In the genomic region with DNA sequence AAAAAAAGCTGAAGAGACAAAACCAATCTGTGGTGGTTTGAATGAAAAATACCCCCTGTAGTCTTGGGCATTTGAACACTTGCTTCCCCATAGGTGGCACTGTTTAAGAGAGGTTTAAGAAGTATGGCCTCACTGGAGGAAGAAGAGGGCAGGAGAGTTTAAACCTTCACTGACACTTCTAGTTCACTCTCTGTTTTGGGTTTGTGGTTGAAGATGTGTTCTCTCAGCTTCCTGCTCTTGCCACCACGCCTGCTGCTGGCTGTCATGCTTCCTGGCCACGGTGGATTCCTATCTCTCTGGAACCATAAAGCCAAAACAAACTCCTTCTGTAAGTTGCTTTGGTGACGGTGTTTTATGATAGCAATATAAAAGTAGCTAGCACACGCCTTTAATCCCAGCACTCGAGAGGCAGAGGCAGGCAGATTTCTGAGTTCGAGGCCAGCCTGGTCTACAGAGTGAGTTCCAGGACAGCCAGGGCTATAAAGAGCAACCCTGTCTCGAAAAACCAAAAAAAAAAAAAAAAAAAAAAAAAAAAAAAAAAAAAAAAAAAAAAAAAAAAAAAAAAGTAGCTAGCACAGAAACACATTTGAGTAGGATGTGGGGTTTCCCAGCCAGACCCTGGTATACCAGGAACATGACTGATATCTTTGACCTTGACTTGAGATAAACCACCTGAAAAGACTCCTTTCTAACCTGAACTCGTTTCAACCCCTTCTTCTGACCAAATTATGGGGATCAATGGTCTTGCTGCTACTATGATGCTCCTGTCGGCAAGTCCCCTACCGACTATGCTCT, we compare ENCODE assay signal across 21 mouse cellular contexts. TPM values are rescaled to one million over a fixed set of nuclear protein-coding genes. Genes with fewer than 3 reads are reported as not detected.
DNase-seq lines count a peak whose midpoint lies in the region; ATAC-seq and TF ChIP-seq lines count a peak whose summit lies in the region.
"Had no signal": no experiment of that assay in that cellular context is flagged by ENCODE, and none has a peak within 500 bp of the region (broad histone marks: within the 10 kb centered on the region; RNA-seq: fewer than 3 reads in every experiment).

No protein-coding gene starts in this region.

- intact Hi-C loops in gastrocnemius, adult 2 months (cut with DNase I) = no loop called here

- no peak; the same call in 1 of the 2 replicates for TF ChIP-seq RAD21 in MEL (IDR thresholded peaks at IDR 0.05; ENCODE audit: low read depth, low read length)

- no peak for TF ChIP-seq CTCF in gastrocnemius, adult 2 months (IDR thresholded peaks at IDR 0.05)
- peak in 1 of 3 experiments; percentile 17; a peak in 1 of 6 replicates for TF ChIP-seq CTCF in MEL (IDR thresholded peaks at IDR 0.05 in 2 of 3, conservative IDR thresholded peaks at IDR 0.05 in 1 of 3; ENCODE audit: control insufficient read depth in 1 of 3, insufficient read depth in 1 of 3, low read depth in 2 of 3, low read length in 3 of 3, poor library complexity in 1 of 3, severe bottlenecking in 1 of 3)

- H3K4me3 ChIP-seq in gastrocnemius, adult 2 months = no peak overlapping the region
- H3K4me3 ChIP-seq in MEL (ENCODE audit: control insufficient read depth in 1 of 2, insufficient read depth in 1 of 2, low read depth in 2 of 2, low read length in 2 of 2) = no peak overlapping the region
- H3K4me3 ChIP-seq in hindbrain, embryonic 16.5 days (ENCODE audit: low read length) = no peak overlapping the region
- H3K4me3 ChIP-seq: forebrain, embryonic 10.5 days; forebrain, embryonic 13.5 days; hindbrain, embryonic 12.5 days; hindbrain, embryonic 15.5 days; intestine, embryonic 15.5 days had no signal

- H3K36me3 ChIP-seq in MEL (ENCODE audit: control insufficient read depth in 1 of 2, insufficient read depth in 2 of 2, low read length in 2 of 2) = no peaks in the 10 kb centered on the region
- H3K36me3 ChIP-seq in hindbrain, embryonic 16.5 days (ENCODE audit: control insufficient read depth, insufficient read depth, low read length) = no peaks in the 10 kb centered on the region
- H3K36me3 ChIP-seq: forebrain, embryonic 10.5 days; hindbrain, embryonic 12.5 days; hindbrain, embryonic 15.5 days; intestine, embryonic 15.5 days had no signal

- H3K9me3 ChIP-seq in MEL (replicated peaks; ENCODE audit: insufficient read depth, low read length) = no peaks in the 10 kb centered on the region
- no peaks in the 10 kb centered on the region for H3K9me3 ChIP-seq in hindbrain, embryonic 16.5 days (ENCODE audit: control insufficient read depth, low read length)
- H3K9me3 ChIP-seq: forebrain, embryonic 10.5 days; forebrain, embryonic 13.5 days; hindbrain, embryonic 12.5 days; hindbrain, embryonic 15.5 days; intestine, embryonic 15.5 days had no signal

- ATAC-seq in megakaryocyte progenitor cell, adult 5-6 weeks (replicated peaks; ENCODE audit: poor library complexity) = peak; percentile 29; the same call in 1 of the 2 replicates
- ATAC-seq in hindbrain, embryonic 16.5 days = no peak
- ATAC-seq: forebrain, embryonic 13.5 days; forebrain, embryonic 16.5 days; intestine, embryonic 15.5 days had no signal

- no peaks in the 10 kb centered on the region for H3K27me3 ChIP-seq in MEL (ENCODE audit: control insufficient read depth in 1 of 2, insufficient read depth in 2 of 2, low read length in 2 of 2)
- H3K27me3 ChIP-seq in hindbrain, embryonic 16.5 days (replicated peaks; ENCODE audit: control insufficient read depth, insufficient read depth, low read length) = no peaks in the 10 kb centered on the region
- H3K27me3 ChIP-seq: forebrain, embryonic 13.5 days; hindbrain, embryonic 12.5 days; hindbrain, embryonic 15.5 days; intestine, embryonic 15.5 days had no signal

- peak overlapping the region; percentile 35; the same call in 1 of the 2 replicates for H3K27ac ChIP-seq in gastrocnemius, adult 2 months
- no peak overlapping the region for H3K27ac ChIP-seq in MEL (ENCODE audit: control insufficient read depth, low read depth, low read length)
- no peak overlapping the region for H3K27ac ChIP-seq in hindbrain, embryonic 16.5 days (ENCODE audit: low read depth, low read length)
- H3K27ac ChIP-seq: forebrain, embryonic 10.5 days; forebrain, embryonic 13.5 days; hindbrain, embryonic 12.5 days; hindbrain, embryonic 15.5 days; intestine, embryonic 15.5 days had no signal

- H3K79me2 ChIP-seq in MEL (ENCODE audit: control insufficient read depth, insufficient read depth, low read length, poor library complexity) = no peaks in the 10 kb centered on the region

- no peak for DNase-seq in gastrocnemius, adult 2 months
- no peak for DNase-seq in gastrocnemius, adult 18-20 months (ENCODE audit: low spot score)
- DNase-seq in 416B (ENCODE audit: low read depth) = peak; percentile 82
- peak; percentile 62 for DNase-seq in MEL (ENCODE audit: low read depth, low spot score)
- DNase-seq in layer of hippocampus, postnatal 25 days (ENCODE audit: extremely low spot score in 1 of 2, low spot score in 1 of 2) = no peak
- DNase-seq: adrenal gland, adult 8-10 months; adrenal gland, postnatal 25 days; B cell, adult 2 months; cerebellum, adult 11-12 months; cerebellum, adult 8-10 months; cerebellum, postnatal 10 days; cerebellum, postnatal 36 days had no signal

- no peak for TF ChIP-seq POLR2A in MEL (IDR thresholded peaks at IDR 0.05; ENCODE audit: control insufficient read depth in 1 of 2, insufficient read depth in 1 of 2, low read depth in 1 of 2, low read length in 2 of 2, poor library complexity in 1 of 2)

- 92% methylated on average over 10 of the region's 10 CpGs for WGBS in hindbrain, embryonic 16.5 days

- TF ChIP-seq EP300 in MEL (IDR thresholded peaks at IDR 0.05; ENCODE audit: low read depth in 1 of 2, low read length in 2 of 2) = peak; percentile 13 to 30; a peak in 1 of 4 replicates

- H3K4me2 ChIP-seq in hindbrain, embryonic 16.5 days (ENCODE audit: low read length) = no peak overlapping the region
- H3K4me2 ChIP-seq: forebrain, embryonic 13.5 days; heart, embryonic 11.5 days; hindbrain, embryonic 12.5 days; hindbrain, embryonic 15.5 days; intestine, embryonic 15.5 days had no signal

- no peak overlapping the region for H3K9ac ChIP-seq in MEL (ENCODE audit: control insufficient read depth, low read depth, low read length, poor library complexity, severe bottlenecking)
- no peak overlapping the region for H3K9ac ChIP-seq in hindbrain, embryonic 16.5 days (ENCODE audit: low read depth, low read length)
- H3K9ac ChIP-seq: forebrain, embryonic 13.5 days; hindbrain, embryonic 12.5 days; hindbrain, embryonic 15.5 days; intestine, embryonic 15.5 days had no signal

- no peaks in the 10 kb centered on the region for H3K4me1 ChIP-seq in MEL (ENCODE audit: control insufficient read depth in 1 of 2, insufficient read depth in 2 of 2, low read length in 2 of 2)
- no peaks in the 10 kb centered on the region for H3K4me1 ChIP-seq in hindbrain, embryonic 16.5 days (ENCODE audit: control insufficient read depth, insufficient read depth, low read depth, low read length)
- H3K4me1 ChIP-seq: forebrain, embryonic 10.5 days; forebrain, embryonic 13.5 days; hindbrain, embryonic 12.5 days; hindbrain, embryonic 15.5 days; intestine, embryonic 15.5 days had no signal

TF ChIP-seq in MEL, 35 proteins besides CTCF, POLR2A, EP300 and RAD21:
- 0 out of 2 replicates have a peak, but pooled peaks have one; percentile 31 for TF ChIP-seq MAX (IDR thresholded peaks at IDR 0.05; ENCODE audit: low read length)
- TF ChIP-seq ZC3H11A (IDR thresholded peaks at IDR 0.05; ENCODE audit: low read depth, low read length) = no peak
- 0 out of 2 replicates have a peak, but pooled peaks have one; percentile 22 for TF ChIP-seq MXI1 (IDR thresholded peaks at IDR 0.05; ENCODE audit: low read depth, low read length)
- no peak for TF ChIP-seq TBP (IDR thresholded peaks at IDR 0.05; ENCODE audit: low read depth, low read length)
- TF ChIP-seq ZNF384 (IDR thresholded peaks at IDR 0.05; ENCODE audit: low read depth, low read length) = peak; percentile 33
- 0 out of 2 replicates have a peak, but pooled peaks have one; percentile 27 for TF ChIP-seq SIN3A (IDR thresholded peaks at IDR 0.05; ENCODE audit: low read length)

RNA-seq across cellular contexts. Expression of a gene that starts 10.0 kb away (rescaled TPM):
- 10 to 100 TPM in 1 of 2 experiments, 1 to 10 TPM in 1; 8.8 to 15.3 TPM for total RNA-seq in gastrocnemius, adult 2 months (2021)
- total RNA-seq in gastrocnemius, adult 18-20 months (2021) = 10 to 100 TPM; 10.2 to 13.1 TPM
- 20.0 and 22.2 TPM in 2 replicates for total RNA-seq in MEL (2012; rRNA removed)
- 10 to 100 TPM in 1 of 2 experiments, not detected in 1; 24.3 TPM for polyA plus RNA-seq in MEL (2012; ENCODE audit: insufficient read depth in 1 of 2, insufficient read length in 2 of 2, low read depth in 1 of 2, low replicate concordance in 2 of 2, missing spikeins in 1 of 2)
- 1.1 and 1.4 TPM in 2 replicates for total RNA-seq in megakaryocyte progenitor cell, adult 5-6 weeks (2015)
- total RNA-seq in megakaryocyte progenitor cell, adult 5-6 weeks (2017) = 0.62 and 2.0 TPM in 2 replicates
- 10 to 100 TPM; 43.3 to 43.7 TPM for total RNA-seq in layer of hippocampus, postnatal 25 days (2021)
- polyA plus RNA-seq in hindbrain, embryonic 16.5 days (2015; fragmentation: Nextera tagmentation; extraction: Ambion mirVana) = 14.9 and 15.6 TPM in 2 replicates

Comparison
In these comparisons a context has a peak if more than half of its experiments do, and no peak if none do; other contexts are left out.
1. DNase-seq: peak in 416B (single experiment) and MEL (single experiment); none in gastrocnemius, adult 2 months (single experiment), gastrocnemius, adult 18-20 months (single experiment) and layer of hippocampus, postnatal 25 days (0 of 2).